Mouse (Mus musculus): ENCODE results near the gene Tspan13. TPM values are rescaled to one million over a fixed set of nuclear protein-coding genes. Genes with fewer than 3 reads are reported as not detected.

The Tspan13 gene
- polyA plus RNA-seq, 2 experiments from 2014 or later: 175 to 254 TPM

GRCm38 (mm10) chr12:35975898-35976297 lies 66.4 kb downstream of the Tspan13 start:
- ATAC-seq: no peak

DNA sequence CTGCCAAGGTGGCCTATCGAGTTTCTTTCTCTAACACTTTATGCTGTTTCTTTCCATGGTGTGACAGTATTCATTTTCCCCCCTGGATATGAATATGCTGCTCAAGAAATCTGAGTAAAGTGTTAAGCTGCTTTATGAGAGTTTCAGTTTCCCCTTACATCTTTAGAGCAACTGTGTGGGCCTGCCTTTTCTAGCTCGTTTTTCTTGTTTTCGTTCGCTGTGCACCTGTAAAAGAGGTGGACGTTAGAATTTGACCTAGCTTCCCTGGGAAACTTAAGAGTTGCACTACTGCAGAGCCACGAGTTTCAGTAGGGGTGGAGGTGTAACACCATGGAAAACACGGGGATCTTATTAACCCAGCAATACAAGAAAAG lies 75.5 kb downstream of the Tspan13 start:
- ATAC-seq: no peak

DNA sequence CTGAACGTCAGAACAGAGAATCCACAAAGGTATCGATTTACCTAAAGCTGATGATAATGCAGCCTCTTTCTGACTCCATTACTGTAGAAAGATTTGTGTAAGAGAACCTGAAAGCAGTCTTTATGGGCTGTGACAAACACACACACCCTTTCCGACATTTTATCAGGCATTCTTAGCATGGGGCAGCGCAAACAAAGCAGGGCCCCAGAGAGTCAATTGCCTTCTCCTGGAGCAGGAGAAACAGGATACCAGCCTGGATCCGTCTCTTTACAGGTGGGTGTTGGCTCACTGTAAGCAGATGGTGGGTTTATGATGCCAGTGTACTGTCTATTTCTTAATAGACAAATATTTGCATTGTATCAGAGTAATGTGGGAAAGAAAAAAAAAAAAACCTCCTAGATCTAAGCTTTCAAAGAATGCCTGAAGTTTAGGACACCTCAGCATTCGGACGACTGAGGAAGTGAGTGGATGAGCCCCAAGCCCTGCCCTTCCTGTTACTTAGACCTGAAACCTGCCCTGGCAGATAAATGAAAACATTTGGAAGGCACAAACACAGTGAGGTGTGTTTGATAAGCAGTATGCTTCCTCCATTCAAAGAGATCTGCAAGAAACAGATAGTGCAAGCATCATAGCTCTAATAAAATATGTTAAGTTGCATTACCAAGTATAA lies 76.1 kb downstream of the Tspan13 start:
- ATAC-seq: no peak

Other genes with a start within 250 kb of the Tspan13 start
- gene Agr3, start 116.9 kb downstream of the Tspan13 start, polyA plus RNA-seq (2017; shearing (Covaris generic)): not detected
- gene Agr2, start 49.6 kb downstream of the Tspan13 start, polyA plus RNA-seq (2017; shearing (Covaris generic)): not detected
- 10 to 100 TPM; 38.5 to 41.6 TPM for gene Ankmy2, start 114.6 kb upstream of the Tspan13 start, polyA plus RNA-seq (2017; shearing (Covaris generic))
- gene Bzw2, start 115.6 kb upstream of the Tspan13 start, polyA plus RNA-seq (2017; shearing (Covaris generic)): 100 to 1,000 TPM; 170 to 178 TPM
- gene Lrrc72, start 210.9 kb upstream of the Tspan13 start, polyA plus RNA-seq (2017; shearing (Covaris generic)): not detected